Mouse (Mus musculus) spleen, adult 18-20 months (tissue): ENCODE measurements around the gene Ndufa11.
A peak's percentile ranks its signal among the peaks of the same experiment; 100 is the strongest.

Experiments used
- DNase-seq, 2 experiments: peaks; one replicate each; pipeline ENCODE4 v3.0.0; 2022; ENCODE audit warnings: mixed read lengths in 2 of 2

Ndufa11 gene

DNA sequence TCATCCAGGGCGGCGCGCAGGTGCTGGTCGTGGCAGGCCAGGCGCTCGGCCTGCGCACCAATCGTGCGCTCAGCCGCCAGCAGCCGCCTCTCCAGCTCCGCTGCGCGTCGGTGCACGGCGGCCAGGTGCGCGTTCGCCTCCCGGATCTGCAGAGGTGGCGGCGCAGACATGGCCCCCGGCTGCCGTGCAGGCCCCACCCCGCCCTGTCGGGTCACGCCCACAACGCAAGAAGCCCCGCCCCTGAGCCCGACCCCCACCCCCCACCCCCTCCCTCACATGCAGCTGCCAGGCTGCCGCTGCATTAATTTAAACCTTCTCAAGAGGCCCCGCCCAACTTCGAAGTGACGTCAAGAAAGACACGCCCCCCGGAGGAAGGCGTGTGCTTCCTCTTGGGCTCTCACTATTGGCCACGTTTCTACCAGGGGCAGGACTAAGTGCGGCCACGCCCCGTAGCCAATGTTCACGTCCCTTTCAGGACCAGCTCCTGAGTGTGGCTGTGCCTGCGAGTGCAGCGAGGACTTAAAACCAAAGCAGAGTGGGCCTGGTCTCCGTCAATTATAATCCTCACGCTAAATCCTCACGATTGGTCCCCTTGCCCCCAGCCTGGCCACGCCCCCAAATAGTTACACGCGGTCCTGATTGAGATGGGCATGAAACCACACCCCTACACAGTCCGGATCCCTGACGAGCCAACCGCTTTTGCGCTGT, 758 bp upstream of the Ndufa11 start:
- peak; percentile 96 for DNase-seq

DNA sequence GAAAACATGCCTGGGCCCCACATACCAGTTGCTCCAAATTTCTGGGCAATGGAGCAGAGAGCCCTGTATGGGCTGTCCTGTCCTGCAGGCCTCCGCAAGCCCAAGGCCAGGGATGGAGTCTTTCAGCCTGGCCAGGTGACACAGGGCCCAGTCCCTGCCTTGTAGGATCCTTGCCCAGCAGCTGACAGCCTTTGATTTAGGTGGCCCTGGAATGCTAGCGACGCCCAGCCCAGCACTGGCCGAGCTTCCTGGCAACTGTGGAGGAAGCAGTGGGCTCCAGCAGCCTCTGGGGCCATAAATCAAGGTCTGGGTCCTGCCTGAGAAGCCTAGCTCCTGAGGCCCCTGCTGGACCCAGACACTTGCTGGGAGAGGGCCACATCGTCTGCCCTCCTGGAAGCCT, 4.9 kb downstream of the Ndufa11 start:
- no peak for DNase-seq

DNA sequence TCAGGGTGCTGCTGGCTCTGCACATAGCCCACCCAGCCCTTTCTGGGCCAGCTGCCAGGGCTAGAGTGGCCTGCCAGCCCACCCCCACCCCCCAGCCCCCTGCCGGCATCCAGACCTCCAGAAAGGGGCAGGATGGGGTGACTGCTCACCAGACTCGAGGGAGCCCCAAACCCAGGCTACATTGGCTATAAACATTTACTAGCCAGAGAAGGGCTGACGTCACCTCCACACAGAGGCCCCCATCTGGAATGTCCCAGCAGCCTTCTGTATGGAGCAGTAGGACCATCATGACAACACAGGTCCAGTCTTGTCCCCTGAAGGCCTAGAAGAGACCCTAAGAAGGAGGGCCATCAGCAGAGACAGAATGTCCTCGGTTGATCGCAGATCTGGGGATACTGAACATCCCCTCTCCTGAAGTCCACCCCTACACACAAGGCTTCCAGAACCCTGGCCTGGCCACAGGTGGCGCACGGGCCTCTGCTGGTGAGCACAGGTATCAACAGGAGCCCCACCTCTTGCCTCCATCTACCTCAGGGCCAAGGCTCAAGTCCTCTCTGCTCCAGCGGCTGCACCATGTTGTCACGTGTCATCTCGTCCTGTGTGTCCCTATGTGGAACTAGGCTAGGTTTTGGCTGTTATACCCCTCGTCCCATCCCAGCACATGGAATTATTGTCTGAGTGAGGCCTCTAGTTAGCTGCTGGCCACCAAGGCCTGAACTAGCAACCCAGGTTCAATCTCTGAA, 6.0 kb downstream of the Ndufa11 start:
- no peak for DNase-seq

DNA sequence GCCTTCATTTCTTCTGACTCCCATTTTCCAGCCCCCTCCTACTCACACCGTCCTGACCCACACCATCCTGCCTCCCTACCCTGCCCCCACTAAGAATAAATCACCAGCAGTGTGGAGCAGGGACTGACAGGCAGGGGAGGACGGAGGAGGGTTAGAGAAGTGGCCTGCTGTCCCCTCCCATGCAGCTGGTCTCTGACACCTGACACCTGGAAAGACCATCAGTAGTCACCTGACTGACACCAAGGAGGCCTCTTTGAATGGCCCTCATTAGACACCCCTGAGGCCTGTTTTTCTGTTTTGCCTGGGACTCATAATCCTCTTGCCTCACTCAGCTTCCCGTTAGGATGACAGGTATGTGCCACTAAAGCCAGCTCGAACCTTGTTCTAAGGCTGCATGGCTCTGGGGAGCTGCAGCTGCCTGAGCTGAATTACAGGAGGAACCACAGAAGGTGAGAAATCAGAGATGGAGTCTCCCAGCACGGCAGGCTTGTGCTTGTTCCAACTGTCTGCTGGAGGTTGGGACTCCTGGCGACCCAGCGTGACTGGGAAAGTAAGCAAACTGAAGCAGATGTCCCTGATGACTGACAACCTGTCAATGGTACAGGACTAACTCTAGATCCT, 9.6 kb downstream of the Ndufa11 start:
- DNase-seq = no peak

DNA sequence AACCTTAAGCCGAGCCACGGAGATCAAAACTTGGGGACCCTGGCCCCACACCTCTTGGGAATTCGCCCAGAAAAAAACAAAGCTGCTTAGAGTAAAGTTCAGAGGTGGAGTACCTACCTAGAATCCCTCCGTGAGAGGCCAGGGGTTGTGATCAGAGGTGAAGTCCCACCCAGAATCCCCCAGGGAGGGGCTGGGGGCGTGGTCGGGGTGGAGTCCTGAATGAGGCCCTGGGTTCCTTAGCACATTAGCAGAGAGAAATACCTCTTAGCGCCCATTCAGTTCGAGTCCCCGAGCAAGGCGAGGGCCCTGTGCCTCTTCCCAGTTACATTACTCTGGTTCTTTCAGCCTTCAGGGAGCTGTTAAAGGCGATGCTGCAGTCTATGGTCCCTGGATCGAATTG, 10.1 kb downstream of the Ndufa11 start:
- no peak for DNase-seq

DNA sequence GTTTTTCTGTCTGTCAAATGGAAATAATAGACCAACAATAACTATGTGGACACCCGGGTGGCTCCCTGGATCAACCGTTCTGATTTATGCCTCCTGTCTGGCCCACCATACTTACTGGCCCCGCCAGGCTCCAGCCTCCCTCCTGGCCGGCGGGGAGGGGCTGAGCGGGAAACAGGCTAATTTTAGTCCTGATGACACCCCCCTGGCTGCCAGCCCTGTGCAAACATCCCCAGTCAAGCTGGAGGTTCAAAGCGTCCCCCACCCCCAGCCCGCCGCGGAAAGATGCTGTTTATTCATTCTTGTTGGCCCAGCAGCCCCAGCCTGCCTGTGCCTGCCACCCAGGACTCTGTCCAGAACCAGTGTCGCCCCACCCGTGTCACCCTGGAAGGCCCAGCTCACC, 10.6 kb downstream of the Ndufa11 start:
- DNase-seq = no peak

DNA sequence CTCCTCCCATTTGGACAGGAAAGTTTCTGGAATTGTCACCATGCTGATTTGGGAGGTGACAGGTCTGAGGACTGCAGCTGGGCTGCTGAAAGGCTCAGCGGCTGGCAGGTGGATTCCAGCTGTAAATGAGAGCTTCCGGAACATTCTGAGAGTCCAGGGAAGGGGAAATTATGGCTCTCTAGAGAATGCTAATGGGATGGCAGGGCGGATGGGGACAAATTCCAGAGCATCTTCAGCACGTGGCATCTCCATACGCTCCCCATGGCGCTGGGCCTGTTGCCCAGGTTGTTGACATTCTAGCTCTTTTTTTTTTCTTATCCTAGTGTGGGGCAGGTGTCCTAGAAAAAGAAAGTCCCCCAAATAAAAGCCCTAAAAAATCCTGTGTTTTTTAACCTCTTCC, 11.6 kb downstream of the Ndufa11 start:
- no peak for DNase-seq

DNA sequence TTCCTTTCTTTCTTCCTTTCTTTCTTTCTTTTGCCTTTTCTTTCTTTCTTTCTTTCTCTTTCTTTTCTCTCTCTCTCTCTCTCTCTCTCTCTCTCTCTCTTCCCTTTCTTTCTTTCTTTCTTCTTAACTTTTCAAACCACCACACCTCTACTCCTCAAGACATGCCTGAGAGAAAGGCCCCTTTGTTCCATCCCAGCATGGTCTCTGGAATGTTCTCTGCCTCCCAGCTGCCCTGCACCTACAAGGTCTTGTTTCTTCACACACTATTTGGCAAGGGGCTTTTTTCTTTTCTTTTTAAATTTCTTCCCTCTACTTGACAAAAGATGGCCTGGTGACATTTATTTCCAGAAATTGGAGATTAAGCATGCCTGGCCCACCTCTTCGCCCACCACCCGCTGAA, 12.1 kb downstream of the Ndufa11 start:
- DNase-seq = no peak

DNA sequence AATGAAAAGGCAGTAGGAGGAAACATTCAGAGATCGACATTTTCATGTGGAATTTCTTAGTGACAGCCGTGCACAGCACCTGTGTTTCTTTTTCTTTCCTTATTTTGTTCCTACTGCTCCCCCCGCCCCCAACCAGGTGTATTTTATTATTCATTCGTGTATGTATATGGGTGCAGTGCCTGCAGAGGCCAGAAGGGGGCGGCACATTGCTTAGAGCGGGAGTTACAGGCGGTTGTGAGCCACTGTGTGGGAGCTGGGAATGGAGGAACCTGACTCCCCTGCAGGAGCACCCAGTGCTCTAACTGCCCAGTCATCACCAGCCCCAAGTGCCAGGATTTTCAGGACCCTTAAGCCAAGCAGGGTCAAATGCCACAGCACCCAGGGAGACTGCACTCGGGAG, 19.0 kb downstream of the Ndufa11 start:
- DNase-seq = no peak

DNA sequence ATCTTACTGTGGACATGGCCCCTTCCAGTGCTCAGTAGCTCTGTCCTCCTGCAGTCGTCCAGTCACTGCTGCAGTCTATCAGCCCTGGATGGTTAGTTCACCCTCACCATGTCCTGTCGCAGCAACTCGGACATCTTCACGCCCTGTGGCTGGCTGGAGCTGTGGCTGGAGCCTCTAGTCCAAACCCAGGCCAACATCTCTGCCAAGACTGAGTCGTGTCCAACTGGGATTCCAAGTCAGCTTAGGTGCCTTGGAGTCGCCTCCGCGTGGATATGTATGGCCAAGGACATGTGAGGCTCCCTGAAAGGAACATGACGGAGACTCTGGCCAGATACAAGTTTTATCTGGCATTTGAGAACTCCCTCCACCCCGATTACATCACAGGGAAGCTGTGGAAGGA, 20.7 kb downstream of the Ndufa11 start:
- no peak for DNase-seq

DNA sequence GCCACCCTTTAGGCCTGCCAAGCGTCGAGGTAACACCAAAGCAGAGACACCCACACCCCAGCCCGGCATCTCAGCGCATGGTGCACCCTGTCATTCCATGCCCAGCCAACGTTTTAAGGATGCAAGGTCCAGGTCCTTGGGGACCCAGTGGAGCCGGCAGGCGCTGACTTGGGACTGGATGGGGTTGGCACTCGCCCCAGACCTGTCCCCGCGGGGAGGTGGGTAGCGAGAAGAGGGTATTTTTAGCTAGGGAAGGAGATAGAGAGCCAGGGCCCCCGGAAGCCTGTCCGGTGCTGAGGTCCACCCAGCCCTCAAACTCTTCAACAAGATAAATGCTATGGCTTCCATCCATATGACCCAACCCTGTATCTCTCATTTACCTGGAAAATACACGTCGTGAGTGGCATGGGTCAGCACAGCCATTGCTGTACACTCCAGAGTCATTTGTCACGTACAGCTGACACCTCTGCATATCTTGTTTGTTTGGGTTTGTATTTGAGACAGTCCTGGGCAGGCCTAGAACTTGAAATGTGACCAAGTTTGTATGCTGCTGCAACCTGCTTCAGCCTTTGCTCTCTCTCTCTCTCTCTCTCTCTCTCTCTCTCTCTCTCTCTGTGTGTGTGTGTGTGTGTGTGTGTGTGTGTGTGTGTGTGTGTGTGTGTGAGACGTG, 22.7 kb downstream of the Ndufa11 start:
- DNase-seq = no peak

DNA sequence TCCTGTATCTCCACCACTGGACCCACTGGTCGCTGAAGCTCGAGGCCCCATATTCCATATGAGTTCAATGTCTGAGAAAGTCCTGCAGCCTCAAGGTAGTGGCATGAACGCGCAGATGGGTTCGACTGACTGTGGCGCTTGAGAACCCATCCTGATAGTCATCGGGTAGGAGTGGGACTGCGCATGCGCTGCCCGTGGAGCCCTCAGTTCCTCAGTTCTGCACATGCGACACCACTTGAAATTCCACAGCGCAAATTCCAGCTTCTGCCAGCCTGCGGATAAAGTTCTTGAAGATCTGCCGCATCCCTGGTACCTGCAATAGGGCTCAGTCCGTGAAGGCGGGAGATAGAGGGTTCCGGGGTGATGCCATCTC, 23.2 kb downstream of the Ndufa11 start:
- no peak for DNase-seq

DNA sequence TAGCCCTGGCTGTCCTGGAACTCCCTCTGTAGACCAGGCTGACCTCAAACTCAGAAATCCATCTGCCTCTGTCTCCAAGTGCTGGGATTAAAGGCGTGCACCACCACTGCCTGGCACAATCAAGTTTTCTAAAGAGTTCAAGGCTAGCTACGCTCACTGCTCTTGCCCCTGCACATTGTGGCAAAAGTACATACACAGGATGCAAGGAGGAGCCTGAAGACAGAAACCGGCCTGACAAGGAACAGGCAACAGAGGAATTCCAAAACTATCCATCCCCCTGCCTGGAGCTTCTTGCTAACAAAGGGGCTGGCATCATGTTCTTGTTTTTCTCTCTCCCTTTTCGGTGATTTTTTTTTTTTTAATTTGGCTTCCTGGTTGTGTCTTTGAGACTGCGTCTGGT, 26.6 kb downstream of the Ndufa11 start:
- DNase-seq = no peak

DNA sequence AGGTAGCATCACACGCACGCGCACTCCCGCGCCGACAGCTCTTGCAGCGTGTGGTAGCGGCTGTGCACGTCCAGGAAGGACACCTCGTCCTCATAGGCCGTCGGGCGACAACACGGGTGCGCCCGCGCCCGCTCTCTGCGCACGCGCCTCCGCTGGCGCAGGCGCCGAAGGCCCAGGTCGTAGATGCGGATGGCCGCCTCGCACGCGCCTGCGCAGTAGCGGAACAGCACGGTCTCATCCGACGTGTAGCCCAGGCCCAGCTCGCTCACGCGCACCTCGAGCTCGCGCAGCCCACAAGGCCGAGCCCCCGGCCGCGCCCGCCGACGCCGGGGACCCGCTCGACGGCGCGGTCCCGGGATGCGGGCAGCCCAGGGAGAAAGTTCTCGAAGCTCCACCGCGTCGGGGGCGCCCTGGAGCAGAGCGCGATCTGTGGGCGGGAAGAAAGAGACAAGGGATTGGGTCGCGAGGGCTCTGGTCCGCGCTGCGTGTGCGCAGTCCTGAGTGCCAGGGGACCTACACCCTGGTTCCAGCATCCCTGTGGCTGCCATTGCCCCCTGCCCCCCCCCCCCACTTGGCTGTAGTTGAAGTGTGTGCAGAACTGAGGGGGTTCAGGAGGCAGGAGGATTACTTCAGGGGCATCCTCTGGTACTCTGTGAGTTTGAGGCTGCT, 34.0 kb downstream of the Ndufa11 start:
- DNase-seq = no peak

DNA sequence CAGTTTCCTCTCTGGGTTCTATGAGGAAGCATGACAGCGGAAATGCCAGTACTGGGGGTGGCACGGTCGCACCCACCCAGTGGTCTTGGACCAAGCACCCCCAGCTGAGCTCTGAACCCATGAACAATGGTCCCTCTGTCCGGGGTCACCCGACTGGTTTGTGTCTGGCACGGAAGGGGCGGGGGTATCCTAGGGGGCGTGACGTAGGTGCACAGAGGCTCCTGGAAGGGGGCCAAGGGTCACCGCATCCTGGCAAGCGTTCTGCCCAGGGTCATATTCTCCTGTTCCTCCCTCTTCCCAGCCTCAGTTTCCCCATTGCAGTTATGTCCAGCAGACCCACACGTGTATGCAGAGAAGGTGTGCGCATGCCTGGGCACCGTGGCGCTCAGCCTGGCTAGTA, 35.9 kb downstream of the Ndufa11 start:
- no peak for DNase-seq

DNA sequence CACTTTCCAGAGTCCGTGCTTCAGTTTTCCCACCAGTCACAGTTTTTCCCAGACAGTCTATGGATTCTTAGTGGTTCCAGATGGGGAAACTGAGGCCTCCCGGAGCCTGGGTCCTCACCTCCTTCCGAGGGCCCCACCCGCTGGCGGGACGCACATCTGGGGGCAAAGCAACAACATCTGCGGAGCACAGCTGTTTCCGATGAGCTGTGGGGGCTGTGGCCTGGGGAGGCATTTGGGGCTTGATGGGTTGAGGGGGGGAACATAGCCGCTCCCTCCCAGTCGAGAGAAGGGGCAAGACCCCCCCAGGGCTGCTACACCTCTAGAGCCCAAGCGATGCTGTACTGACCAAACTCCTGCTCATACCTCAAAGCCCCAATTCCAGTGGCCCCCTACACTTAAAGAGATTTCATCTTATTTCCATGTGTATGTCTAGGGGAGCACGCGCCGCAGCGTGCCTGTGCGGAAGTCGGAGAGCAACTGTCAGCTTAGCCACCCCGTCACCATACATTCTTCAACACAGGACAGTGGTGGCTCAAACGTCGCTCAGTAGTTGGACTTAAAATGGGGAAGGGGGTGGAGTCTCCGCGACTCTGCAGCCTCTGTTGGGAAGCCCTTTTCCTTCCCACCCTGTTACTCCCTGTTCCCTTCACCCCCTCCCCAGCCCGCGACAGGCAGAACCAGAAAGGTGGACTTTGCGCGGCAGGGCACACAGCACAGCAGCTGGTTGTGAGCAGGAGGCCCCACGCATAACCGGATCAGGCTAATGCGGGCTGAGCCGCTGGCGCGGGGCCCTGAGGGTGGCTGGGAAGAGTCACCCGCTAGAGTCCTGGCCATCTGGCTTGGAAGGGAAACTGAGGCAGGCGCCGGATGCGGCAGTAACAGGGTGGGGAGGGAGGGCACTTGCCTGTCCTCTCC, 37.0 kb downstream of the Ndufa11 start:
- no peak for DNase-seq

DNA sequence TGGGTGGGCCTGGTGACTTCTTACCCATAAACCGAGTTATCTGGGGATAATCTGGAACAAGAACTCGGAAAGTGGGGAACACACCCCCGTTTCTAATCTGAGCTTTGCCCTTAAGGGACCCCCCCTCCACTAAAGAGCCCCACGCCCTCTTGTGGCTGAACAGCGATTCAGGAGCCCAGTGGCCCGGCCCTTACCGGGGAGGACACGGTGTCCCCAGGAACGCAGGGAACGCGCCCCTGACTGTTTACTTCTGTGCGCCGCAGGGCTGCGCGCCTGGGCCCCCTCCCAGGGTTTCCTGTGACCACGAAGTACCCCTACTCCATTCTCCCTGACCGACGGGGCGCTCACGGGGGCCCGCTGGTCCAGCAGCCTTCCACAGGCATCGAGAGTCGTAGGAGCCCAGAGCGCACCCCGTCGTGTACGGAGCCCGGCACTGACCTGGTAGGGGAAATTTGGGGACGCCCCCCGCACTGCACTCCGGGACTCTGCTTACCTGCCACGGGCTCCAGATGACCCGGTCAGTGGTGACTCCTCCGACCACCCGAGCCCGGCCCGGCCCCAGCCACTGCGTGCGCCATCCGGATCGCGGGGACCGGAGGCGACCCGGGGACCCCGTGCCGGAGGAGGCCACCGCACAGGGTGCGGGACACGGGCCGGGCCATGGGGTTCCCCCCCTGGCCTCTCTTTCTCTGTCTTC, 39.3 kb downstream of the Ndufa11 start:
- DNase-seq = no peak

DNA sequence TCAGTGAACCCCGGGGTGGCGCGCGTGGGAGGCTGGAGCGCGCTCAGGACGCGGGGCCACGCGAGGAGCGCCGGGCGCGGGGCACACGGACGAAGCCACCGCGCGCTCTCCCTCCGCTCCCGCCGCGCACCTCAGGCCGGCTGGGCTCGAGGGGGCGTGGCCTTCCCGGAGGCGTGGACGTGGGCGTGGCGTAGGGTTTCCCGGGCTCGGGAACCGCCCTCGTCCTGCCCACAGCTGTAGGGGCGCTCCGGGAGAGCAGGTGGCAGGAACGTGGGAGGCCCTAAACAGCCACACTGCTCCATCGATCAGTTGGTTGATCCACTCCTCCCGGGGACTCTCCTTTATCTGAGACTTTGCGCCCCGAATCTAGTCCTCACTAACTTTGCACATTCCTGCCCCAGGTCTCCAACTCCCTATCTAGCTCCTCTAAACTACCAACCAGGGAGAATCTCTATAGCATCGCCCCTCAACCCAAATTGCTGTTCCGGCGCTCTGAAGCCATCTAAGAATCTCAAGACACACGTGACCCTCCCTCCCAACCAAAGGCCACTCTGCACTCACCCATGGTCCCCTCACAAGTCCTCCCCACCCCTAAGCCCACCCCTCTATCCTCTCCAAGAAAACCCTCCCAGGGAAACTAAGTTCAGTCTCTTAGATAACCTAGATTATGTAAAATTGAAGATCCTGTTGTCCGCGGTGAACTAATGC, 40.0 kb downstream of the Ndufa11 start, which contains the start of gene Nrtn:
Gene Nrtn, minus strand, starts transcription at position 115 of the 708 bp plus-strand sequence.
- peak; percentile 51 to 72 for DNase-seq

DNA sequence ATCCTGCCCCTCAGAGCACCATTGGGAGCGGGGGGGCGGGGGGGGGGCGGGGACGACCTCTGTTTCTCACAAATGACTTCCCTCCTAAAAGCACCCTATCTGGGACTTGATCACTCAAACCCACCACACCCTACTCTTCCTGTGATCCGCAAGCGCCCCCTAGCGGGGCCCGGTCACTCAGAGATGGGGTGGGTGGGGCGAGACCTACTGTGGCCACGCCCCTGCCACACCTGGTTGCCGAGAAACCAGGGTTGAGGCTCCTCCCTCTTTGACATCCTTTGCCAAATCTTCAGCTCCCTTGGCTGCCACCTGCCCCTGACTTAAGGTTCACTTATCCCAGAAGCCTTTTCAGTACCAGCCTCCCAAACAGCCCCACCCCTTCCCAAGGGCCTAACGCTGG, 40.6 kb downstream of the Ndufa11 start:
- DNase-seq = peak; percentile 68 to 78

DNA sequence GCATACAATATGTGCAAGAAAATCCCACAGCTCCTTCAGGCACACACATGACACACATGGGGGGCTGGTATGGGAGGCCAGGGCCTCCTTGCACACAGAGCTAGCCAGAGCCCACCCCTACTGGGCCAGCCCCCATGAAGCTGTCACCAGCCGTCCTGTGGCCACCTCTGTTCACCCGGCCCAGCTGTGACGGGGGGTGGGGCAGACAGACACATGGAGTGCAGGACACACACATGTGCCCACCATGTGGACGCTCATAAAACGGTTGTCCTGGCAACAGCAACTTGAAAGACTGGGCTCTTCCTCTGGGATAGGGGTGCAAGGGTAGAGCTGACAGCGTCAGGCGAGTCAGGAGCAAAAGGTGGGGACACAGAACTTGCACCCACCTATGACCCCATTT, 41.7 kb downstream of the Ndufa11 start:
- no peak for DNase-seq

DNA sequence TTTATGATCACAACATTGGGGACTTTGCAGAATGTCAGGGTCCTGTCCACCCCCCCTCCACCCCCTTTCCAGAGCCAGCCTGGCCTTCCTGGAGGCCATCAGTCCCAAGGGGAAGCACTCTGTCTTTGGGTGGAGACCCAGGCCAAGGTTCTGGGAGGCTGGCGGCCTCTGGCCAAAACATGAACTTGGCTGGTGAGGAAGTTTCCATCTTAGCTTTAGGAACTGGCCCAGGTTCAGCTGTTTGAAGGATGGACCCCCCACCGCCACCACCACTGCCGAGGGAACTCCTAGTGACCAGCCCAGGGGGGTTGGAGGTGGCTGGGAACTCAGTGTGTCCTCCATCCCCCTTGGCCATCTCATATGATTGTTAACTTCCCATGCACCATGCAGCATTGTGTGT, 43.5 kb downstream of the Ndufa11 start:
- no peak for DNase-seq
